Mouse (Mus musculus) intestine, embryonic 15.5 days (tissue): ENCODE measurements around the gene Pax7. TPM values are rescaled to one million over a fixed set of nuclear protein-coding genes. Genes with fewer than 3 reads are reported as not detected.

Experiments
- ATAC-seq: fragments of 200-750 bp; cut with Nextera tagmentation; 2 replicates; pipeline ENCODE4 v1.8.0; 2017; ENCODE audit warnings: moderate TSS enrichment, moderate library complexity
- H3K27ac ChIP-seq: fragments of 300-500 bp; sonication (generic); 2 replicates; pipeline ENCODE4 v1.5.1; 2015; ENCODE audit warnings: mild to moderate bottlenecking, inconsistent platforms
- H3K27me3 ChIP-seq: fragments of 300-500 bp; sonication (generic); replicated peaks from 2 replicates; pipeline ENCODE4 v1.6.1; 2015; ENCODE audit warnings: inconsistent platforms
- H3K36me3 ChIP-seq: fragments of 300-500 bp; sonication (generic); 2 replicates; pipeline ENCODE4 v1.6.1; 2015; ENCODE audit warnings: inconsistent platforms
- H3K4me1 ChIP-seq: fragments of 300-500 bp; sonication (generic); replicated peaks from 2 replicates; pipeline ENCODE4 v1.6.1; 2015; ENCODE audit warnings: inconsistent platforms
- H3K4me2 ChIP-seq: fragments of 300-500 bp; sonication (generic); replicated peaks from 2 replicates; pipeline ENCODE4 v1.6.1; 2015; ENCODE audit warnings: mild to moderate bottlenecking, inconsistent platforms
- H3K4me3 ChIP-seq: fragments of 300-500 bp; sonication (generic); replicated peaks from 2 replicates; pipeline ENCODE4 v1.5.1; 2015; ENCODE audit warnings: inconsistent platforms
- H3K9ac ChIP-seq: fragments of 300-500 bp; sonication (generic); 2 replicates; pipeline ENCODE4 v1.6.1; 2015; ENCODE audit warnings: inconsistent platforms
- H3K9me3 ChIP-seq: fragments of 300-500 bp; sonication (generic); 2 replicates; pipeline ENCODE4 v1.6.1; 2016; ENCODE audit warnings: inconsistent platforms
- whole genome bisulfite sequencing: fragments of 180-500 bp; shearing (Covaris S2); methylation state at CpG from one replicate; pipeline ENCODE4 v1.1.7; 2015; 5-methylcytosine and 5-hydroxymethylcytosine counted together
- polyA plus RNA-seq: library from polyadenylated mRNA; unstranded; fragments of >200 nt; fragmentation: Nextera tagmentation; extraction: Ambion mirVana; gene quantifications from 2 replicates; pipeline ENCODE4 v1.2.1, GENCODE M21; 2015

Gene Pax7
- polyA plus RNA-seq, 1 experiment from 2014 or later = not detected

DNA sequence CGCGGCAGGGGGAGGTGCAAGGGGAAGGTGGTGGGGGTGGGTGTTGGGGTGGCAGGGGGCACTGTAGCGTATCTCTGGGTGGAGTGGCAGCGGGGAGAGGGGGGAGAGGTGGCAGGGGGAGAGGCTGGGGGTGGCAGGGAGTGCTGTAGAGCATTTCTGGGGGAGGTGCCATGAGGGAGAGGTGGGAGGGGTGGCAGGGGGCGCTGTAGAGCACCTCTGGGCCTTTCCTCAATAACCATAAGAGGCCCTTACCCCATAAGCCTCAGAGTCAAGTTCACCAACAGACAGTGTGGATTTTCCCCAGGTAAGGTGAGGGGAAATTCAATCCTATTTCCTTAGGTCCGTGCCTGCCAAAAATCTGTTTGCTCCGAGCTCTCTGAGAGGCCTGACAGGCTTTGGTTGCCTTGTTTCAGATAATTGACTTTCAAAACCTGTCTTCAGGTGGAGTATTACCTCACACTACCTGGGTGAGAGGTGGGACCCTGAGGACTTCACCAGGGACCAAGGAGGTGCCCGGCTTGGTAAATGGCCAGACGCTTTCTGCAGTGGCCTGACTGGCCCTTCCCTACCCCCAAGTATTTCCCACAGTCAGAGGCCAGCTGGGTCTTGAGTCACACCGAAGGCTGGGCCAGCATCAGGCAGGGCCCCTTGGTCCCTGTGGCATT is 33.8 kb downstream of the Pax7 start:
- no peak for ATAC-seq
- no peaks in the 10 kb centered on the region for H3K36me3 ChIP-seq
- H3K9me3 ChIP-seq = no peaks in the 10 kb centered on the region
- no peak overlapping the region for H3K4me2 ChIP-seq
- H3K9ac ChIP-seq = no peak overlapping the region
- no peak overlapping the region for H3K27ac ChIP-seq
- H3K4me1 ChIP-seq = no peaks in the 10 kb centered on the region
- WGBS = 60% methylated on average over 7 of the region's 10 CpGs
- H3K4me3 ChIP-seq = no peak overlapping the region
- peaks cover 15% of the 10 kb centered on the region; the same call in 1 of the 2 replicates for H3K27me3 ChIP-seq

DNA sequence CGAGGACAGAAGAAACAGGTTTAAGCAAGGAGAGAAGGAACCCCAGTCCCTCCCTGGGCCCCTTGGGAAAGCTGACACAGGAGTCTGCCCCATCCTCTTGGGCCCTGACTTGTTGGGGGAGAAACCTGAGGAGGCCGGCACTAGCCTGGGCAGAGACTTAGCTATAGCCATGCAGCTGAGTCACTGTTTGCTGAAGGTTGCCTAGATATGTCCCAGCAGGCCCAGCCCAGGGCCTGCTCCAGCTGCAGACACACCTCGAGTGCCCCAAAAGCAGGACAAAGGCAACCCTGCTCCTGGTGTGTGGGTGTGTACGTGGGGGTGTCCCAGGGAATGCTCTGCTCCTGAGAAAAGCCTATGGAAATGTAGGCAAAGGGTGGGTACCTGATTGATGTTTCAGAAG is 36.0 kb downstream of the Pax7 start:
- WGBS = 21% methylated on average over 4 of the region's 4 CpGs
- Histone ChIP-seq H3K4me3 (no peak overlapping the region), H3K36me3 (no peaks in the 10 kb centered on the region), H3K4me2 (no peak overlapping the region), H3K27ac (no peak overlapping the region), H3K9me3 (no peaks in the 10 kb centered on the region), H3K4me1 (no peaks in the 10 kb centered on the region), H3K9ac (no peak overlapping the region), H3K27me3 (peaks cover 15% of the 10 kb centered on the region; the same call in 1 of the 2 replicates)
- 0 out of 2 replicates have a peak, but pooled peaks have one; percentile 31 for ATAC-seq

DNA sequence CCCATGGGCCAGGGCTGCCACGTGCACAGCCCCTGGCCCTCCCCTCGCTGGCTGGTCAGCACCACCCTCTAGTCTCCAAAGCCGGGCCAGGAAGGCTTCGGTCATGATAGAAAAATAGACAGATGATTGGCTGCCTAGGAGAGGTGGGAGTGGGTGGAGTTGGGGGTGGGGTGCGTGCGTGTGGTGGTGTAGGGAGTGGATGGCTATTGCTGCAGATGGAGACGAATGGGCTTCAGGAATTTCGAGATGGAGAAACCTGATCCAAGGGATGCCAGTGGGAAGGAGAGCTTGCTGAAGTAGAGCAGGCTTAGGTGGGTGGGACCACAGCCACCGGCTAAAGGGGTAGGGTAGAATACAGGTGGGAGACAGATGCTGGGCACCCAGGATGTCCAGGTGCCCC is 37.2 kb downstream of the Pax7 start:
- no peak overlapping the region for H3K9ac ChIP-seq
- 19% methylated on average over 9 of the region's 9 CpGs for WGBS
- no peaks in the 10 kb centered on the region for H3K9me3 ChIP-seq
- H3K4me2 ChIP-seq = no peak overlapping the region
- H3K36me3 ChIP-seq = no peaks in the 10 kb centered on the region
- ATAC-seq = no peak
- H3K4me1 ChIP-seq = peaks cover 4% of the 10 kb centered on the region
- no peak overlapping the region for H3K27ac ChIP-seq
- peaks cover 7% of the 10 kb centered on the region; the same call in 1 of the 2 replicates for H3K27me3 ChIP-seq
- H3K4me3 ChIP-seq = no peak overlapping the region

DNA sequence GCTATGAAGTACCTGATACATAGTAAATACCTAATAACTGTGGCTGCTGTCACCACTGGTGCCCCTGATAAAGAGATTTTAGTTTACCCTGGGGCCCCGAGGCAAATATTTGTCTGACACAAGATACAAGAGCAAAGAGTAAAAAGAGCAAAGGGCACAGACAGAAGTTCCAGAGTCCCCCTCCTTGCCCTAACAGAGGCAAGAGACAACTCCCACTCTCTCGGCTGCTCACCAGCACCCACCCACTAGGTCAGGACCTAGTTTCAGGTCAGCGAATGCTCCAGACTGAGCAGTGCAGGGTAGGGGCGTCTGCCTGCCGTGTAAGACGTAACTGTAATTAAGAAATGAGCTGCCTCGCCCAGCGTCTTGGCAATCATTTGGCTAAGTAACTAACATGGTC is 42.2 kb downstream of the Pax7 start:
- 26% methylated on average over 8 of the region's 8 CpGs for WGBS
- peak; percentile 53; the same call in 1 of the 2 replicates for ATAC-seq
- peaks cover 4% of the 10 kb centered on the region for H3K4me1 ChIP-seq
- peak overlapping the region; percentile 28; the same call in 1 of the 2 replicates for H3K4me2 ChIP-seq
- no peaks in the 10 kb centered on the region; the same call in 1 of the 2 replicates for H3K27me3 ChIP-seq
- no peak overlapping the region for H3K27ac ChIP-seq
- H3K36me3 ChIP-seq = no peaks in the 10 kb centered on the region
- no peak overlapping the region for H3K9ac ChIP-seq
- H3K9me3 ChIP-seq = no peaks in the 10 kb centered on the region
- H3K4me3 ChIP-seq = no peak overlapping the region

DNA sequence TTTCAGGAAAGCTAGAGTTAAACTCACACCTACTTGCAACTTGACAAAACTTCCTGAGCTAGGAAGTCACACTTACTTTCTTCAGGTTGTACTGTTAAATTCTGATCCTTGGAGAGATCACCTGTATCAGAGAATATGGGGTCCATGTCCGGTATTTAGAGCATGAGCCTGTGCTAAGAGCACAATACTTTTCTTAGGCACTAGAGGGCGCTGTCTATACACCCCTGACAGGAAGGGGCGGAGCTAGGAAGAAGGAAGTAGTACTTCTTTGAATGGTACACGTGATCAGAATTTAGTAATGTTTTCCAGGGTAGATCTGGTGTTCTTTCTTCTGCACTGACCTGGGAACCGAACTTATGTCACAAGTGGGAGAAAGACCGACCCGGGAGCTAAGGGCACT is 43.6 kb downstream of the Pax7 start:
- H3K4me1 ChIP-seq = peaks cover 4% of the 10 kb centered on the region
- H3K27ac ChIP-seq = no peak overlapping the region
- H3K4me3 ChIP-seq = no peak overlapping the region
- no peaks in the 10 kb centered on the region for H3K36me3 ChIP-seq
- no peak overlapping the region for H3K9ac ChIP-seq
- H3K27me3 ChIP-seq = 0 out of 2 replicates have a peak, but pooled peaks cover 5% of the 10 kb centered on the region
- 76% methylated on average over 7 of the region's 7 CpGs for WGBS
- H3K4me2 ChIP-seq = no peak overlapping the region
- no peaks in the 10 kb centered on the region for H3K9me3 ChIP-seq
- ATAC-seq = no peak

DNA sequence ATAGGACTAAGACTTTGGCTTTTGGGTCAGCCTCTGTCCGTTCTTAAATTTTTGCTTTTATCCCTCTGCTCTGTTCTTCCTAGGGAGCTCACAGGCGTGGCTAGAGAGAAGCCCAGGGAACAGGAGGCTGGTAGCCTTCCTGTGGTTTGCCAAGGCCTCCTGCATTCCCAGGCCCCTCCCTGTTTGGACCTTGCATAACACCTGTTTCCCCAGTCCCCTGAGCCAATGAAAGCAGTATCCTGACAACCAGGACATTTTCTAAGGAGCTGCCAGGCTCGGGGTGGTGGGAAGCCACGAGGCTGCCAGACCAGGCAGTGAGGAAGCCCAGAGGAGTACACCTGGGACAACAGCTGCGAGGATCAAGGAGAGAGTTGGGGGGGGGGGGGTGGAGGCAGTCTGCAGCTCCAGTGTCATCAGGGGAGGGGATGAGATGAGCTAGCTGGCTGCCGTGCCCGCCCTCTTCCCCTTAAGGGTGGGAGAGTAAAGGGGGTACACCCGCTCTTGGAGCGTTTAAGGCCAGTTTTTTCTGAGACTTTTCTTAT is 50.3 kb downstream of the Pax7 start:
- no peaks in the 10 kb centered on the region for H3K36me3 ChIP-seq
- H3K27me3 ChIP-seq = peaks cover 24% of the 10 kb centered on the region
- H3K4me2 ChIP-seq = no peak overlapping the region
- H3K4me3 ChIP-seq = no peak overlapping the region
- no peak overlapping the region for H3K27ac ChIP-seq
- H3K9me3 ChIP-seq = no peaks in the 10 kb centered on the region
- H3K9ac ChIP-seq = no peak overlapping the region
- no peaks in the 10 kb centered on the region for H3K4me1 ChIP-seq
- WGBS = 52% methylated on average over 9 of the region's 9 CpGs
- ATAC-seq = no peak

DNA sequence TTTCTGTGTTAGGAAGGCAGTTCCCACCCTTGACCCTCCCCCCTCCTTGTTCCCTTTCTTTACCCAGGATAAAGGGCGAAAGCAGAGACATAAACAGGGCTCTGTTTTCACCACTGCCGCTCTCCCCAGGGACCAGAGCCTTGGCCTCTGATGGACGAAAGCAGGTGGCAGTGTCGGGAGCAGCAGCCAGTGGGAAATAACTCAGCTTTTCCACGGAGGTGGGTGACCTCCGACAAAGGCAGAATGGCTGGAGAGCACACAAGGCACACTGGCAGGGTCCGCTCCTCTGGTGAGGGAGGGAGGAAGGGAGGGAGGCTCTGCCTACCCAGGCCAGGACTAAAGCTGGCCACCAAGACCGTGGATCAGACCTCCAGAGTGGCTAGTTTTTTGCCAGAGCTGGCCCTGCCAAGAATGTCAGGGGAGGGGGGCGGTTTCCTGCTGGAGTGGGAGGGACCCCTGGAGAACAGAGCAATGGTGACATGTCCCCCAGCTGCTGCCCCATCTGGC is 62.1 kb downstream of the Pax7 start:
- H3K9me3 ChIP-seq = no peaks in the 10 kb centered on the region
- H3K4me1 ChIP-seq = no peaks in the 10 kb centered on the region
- H3K4me3 ChIP-seq = no peak overlapping the region
- 12% methylated on average over 9 of the region's 9 CpGs for WGBS
- no peak overlapping the region for H3K9ac ChIP-seq
- H3K4me2 ChIP-seq = no peak overlapping the region
- no peak for ATAC-seq
- peaks cover 41% of the 10 kb centered on the region for H3K27me3 ChIP-seq
- no peak overlapping the region for H3K27ac ChIP-seq
- no peaks in the 10 kb centered on the region for H3K36me3 ChIP-seq

DNA sequence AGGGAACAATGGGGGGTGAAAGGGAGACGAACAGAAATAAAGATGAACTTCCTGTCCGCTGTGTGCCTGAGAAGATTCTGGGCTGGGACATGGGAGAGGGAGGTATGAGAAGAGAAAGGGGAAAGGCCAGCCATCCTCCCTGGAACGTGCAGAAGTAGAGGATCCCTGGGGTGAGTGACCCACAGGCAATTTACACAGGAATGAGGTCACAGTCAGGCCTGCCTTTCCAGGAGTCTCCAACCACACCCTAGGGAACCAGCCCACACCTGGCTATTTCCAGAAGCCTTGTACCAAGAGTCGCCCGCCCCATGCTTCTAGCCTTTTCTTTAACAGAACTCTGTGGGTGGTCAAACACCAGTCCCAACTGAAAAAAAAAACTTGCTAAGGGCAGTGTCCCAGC is 65.5 kb downstream of the Pax7 start:
- H3K4me1 ChIP-seq = no peaks in the 10 kb centered on the region
- H3K27me3 ChIP-seq = peaks cover 58% of the 10 kb centered on the region
- WGBS = 38% methylated on average over 5 of the region's 5 CpGs

DNA sequence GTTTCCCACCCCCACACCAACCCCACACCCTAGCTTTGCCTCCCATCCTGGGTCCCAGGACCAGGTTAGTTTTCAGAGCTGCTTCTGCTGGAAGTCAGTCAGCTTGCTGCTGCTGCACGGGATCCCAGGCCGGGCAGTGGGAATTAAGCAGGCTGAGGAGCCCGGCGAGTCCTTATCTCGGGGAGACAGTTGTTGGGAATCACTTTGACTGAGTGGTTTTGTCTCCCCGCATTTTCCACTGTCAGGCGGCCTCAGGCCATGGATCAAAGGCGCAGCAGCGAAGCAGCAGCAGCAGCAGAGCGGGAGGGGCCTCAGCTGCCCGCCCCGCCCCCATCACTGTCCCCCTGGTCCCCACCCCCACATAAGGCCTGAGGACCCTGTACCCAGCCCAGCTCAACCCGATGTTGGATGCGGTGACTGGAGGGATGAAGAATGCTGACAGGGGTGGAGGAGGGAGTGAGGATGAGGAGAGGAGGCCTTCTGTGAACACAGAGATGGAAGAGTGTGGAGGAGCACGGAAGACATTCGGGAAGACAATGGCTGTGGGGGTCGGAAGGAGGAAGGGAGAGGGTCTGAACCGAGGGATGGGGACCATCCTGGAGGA is 66.1 kb downstream of the Pax7 start:
- no peak for ATAC-seq
- Histone ChIP-seq H3K27me3 (peaks cover 64% of the 10 kb centered on the region), H3K9ac (no peak overlapping the region), H3K36me3 (no peaks in the 10 kb centered on the region), H3K27ac (no peak overlapping the region), H3K9me3 (no peaks in the 10 kb centered on the region), H3K4me2 (no peak overlapping the region), H3K4me1 (no peaks in the 10 kb centered on the region), H3K4me3 (no peak overlapping the region)
- 8% methylated on average over 18 of the region's 18 CpGs for WGBS

More for the DNA sequence above, 65.5 kb downstream of the Pax7 start:
- no peak overlapping the region for H3K9ac ChIP-seq
- no peak for ATAC-seq
- no peak overlapping the region for H3K4me3 ChIP-seq
- no peaks in the 10 kb centered on the region for H3K36me3 ChIP-seq
- H3K9me3 ChIP-seq = no peaks in the 10 kb centered on the region
- H3K27ac ChIP-seq = no peak overlapping the region
- no peak overlapping the region for H3K4me2 ChIP-seq

DNA sequence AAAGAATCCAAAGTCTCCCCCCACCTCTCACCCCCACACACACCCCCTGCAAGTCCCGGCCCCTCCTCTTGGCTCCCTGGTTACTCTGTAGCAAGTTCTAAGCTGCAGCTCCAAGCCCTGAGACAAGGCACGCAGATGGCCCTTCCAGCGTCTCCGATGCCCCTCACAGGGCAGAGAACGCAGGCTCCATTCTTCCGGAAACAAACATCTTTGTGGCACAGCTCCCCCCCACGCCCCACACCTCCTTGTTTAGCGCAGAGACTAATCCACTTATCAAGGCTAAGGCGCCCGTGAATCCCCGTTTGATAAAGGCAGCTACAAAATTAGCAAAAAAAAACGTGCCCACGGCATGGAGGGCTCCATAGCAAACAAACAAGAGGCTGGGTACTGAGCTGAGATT is 71.4 kb downstream of the Pax7 start:
- H3K27ac ChIP-seq = no peak overlapping the region
- ATAC-seq = no peak
- peaks cover 75% of the 10 kb centered on the region for H3K27me3 ChIP-seq

DNA sequence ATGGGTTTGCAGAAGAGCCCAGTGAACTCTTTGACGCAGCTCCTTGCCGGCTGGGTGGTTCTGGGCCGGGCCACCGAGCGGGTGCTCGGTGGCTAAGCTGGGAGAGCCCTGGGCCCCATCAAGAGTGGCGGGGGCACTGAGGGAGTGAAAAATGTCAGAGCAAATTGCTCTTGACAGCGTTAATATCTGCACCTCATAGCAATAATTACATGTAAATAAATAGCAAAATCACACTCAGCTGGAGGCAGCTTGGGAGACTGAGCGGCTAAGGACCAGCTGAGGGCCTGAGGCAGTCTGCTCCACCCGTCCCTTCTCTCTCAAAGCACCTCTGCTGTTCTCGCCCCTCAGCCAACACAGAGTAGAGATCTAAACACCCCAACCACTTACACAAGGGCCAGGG is 72.6 kb downstream of the Pax7 start:
- Histone ChIP-seq H3K36me3 (no peaks in the 10 kb centered on the region), H3K27me3 (peaks cover 70% of the 10 kb centered on the region), H3K4me2 (no peak overlapping the region), H3K4me1 (no peaks in the 10 kb centered on the region), H3K9ac (no peak overlapping the region), H3K27ac (no peak overlapping the region), H3K9me3 (no peaks in the 10 kb centered on the region), H3K4me3 (no peak overlapping the region)
- ATAC-seq = no peak
- 58% methylated on average over 11 of the region's 11 CpGs for WGBS

More for the DNA sequence above, 71.4 kb downstream of the Pax7 start:
- no peaks in the 10 kb centered on the region for H3K36me3 ChIP-seq
- no peaks in the 10 kb centered on the region for H3K9me3 ChIP-seq
- no peak overlapping the region for H3K4me2 ChIP-seq
- H3K4me3 ChIP-seq = no peak overlapping the region
- H3K4me1 ChIP-seq = no peaks in the 10 kb centered on the region
- 9% methylated on average over 13 of the region's 13 CpGs for WGBS
- no peak overlapping the region for H3K9ac ChIP-seq

DNA sequence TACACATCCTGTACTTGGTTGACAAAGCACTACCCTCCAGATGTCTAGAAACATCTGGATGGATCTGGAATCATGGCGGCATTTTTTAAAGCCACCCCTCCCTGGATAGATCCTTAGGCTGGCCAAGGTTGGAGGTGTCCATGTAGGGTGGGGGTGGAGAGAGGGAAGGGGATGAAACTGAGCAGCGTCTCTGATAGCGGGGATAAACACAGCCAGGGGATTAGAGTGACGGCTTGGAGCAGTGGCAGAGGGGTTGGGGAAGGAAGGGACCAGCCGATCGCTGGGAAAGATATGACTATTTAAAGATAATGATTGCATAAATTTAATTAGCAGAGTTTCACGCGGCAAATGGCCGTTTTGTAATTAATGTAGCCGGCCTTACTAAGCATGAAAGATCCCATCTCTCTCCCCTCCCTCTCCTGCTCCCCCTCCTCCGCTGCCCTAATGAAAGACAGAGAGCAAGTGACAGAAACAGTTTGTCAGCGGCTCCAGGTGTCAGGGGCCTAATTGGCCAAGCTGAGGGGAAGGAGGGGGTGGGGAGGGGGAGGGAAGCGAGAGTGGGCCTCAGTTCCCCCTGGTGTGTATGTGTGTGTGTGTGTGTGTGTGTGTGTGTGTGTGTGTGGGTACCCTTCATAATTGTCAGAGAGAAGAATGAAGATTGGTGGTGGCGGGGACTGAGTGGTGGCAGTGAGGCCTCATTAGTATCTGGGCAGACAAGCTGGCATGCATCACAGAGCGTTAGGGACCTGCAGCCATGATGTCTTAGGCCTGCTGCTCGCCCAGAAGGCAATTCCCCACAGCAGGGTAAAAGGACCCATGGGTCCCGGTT is 74.6 kb downstream of the Pax7 start:
- no peak for ATAC-seq
- 21% methylated on average over 17 of the region's 17 CpGs for WGBS
- Histone ChIP-seq H3K27me3 (peaks cover 68% of the 10 kb centered on the region), H3K4me3 (no peak overlapping the region), H3K4me1 (no peaks in the 10 kb centered on the region), H3K4me2 (no peak overlapping the region), H3K27ac (no peak overlapping the region), H3K36me3 (no peaks in the 10 kb centered on the region), H3K9me3 (no peaks in the 10 kb centered on the region), H3K9ac (no peak overlapping the region)
